Mouse (Mus musculus) cerebellum, postnatal 4 days (tissue): ENCODE measurements at regions not wholly inside any gene's neighbourhood (a gene's known extent, or its start where the extent isn't known, plus 50 kb on each side); places are given as distances from the start of the nearest gene placed in this dataset.

Source experiments
- DNase-seq, 2 experiments: peaks; one replicate each; pipeline ENCODE4 v3.0.0; 2022; ENCODE audit warnings: low spot score in 2 of 2, mixed read lengths in 1 of 2

- no peak for DNase-seq
Observed at GRCm38 (mm10) chr4:101342071-101342762, 76.9 kb upstream of the Ak4 start.

- no peak for DNase-seq
Observed at GRCm38 (mm10) chr4:101340741-101341140, 75.7 kb upstream of the Jak1 start.

GRCm38 (mm10) chr4:101338211-101338610 lies 73.1 kb upstream of the Jak1 start:
- DNase-seq: no peak

DNA sequence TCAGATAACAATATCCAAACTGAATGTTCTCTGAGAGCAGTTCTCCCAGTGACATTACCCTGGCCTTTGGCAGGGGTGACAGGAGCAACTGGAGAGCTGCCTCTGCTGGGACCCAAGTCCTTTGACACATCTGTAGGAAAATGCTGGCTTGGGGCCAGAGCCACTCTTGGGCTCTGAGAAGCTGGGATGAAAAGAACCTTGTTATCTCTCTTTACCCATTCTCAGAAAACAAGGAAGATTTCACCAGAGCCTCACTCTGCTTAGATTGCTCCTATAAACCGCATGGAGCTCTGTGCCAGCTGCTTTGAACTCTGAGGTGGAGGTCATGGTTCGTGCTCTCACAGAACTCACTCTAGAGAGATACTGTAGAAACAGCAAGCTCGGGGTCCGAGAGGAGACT lies 71.7 kb upstream of the Jak1 start:
- DNase-seq: no peak

DNA sequence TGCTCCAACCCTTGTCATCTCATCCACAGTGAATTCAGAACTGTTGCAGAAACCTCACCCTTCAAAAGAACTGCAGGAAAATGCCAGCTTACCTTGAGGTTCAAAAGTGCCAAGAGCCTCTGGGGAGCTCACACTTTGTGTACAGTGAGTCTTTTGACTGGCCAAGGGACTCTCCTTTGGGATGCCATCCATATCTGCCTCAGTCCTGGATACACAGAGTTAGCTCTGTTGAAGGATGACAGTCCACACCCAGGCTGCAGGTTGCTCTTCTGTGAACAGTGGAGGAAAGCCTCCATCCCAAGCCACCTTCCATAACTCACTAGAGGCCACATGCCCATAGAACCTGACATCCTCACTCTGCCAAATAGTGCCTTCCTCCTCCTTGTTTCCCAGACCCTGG lies 71.3 kb upstream of the Jak1 start:
- DNase-seq: no peak

- DNase-seq: no peak
Observed at GRCm38 (mm10) chr4:101333868-101334267, 68.8 kb upstream of the Jak1 start.

GRCm38 (mm10) chr4:101333036-101333435 lies 68.0 kb upstream of the Jak1 start:
- DNase-seq: no peak

DNA sequence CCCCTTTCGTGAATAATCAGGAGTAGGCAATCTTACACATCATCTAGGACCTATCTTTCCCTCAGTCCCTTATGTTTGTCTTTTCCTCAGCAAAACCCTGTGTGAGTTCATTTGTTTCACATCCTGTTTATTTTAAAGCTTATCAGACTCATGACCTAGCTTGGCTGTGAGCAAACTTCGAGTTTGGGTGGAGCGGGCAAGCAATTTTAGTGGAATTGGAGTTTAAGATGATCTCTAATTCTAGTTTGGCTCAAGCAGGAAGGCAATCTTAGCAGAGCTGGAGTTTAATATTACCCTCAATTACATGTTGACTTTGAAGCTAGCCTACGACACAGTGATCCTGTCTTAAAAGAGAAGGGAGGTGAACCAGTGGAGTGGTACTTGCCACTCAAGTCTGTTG lies 66.1 kb upstream of the Jak1 start:
- DNase-seq: no peak

DNA sequence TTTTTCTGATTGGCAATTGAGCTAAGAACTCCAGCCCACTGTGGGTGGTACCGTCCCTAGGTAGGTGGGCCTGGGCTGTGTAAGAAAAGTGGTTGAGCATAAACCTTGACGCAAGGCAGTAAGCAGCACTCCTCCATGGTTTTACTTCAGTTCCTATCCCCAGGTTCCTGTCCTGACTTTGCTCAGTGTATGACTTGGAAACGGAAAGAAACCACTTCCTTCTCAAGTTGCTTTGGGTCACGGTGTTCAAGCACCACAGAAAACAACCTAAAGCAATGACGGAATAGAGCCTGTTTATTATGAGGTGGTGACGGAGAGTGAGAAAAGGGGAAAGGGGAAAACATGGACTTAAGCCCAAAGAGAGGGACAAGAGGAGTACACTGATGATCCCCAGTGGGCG lies 64.0 kb upstream of the Jak1 start:
- DNase-seq: no peak

GRCm38 (mm10) chr4:101326067-101326466 lies 61.0 kb upstream of the Jak1 start:
- DNase-seq: no peak

DNA sequence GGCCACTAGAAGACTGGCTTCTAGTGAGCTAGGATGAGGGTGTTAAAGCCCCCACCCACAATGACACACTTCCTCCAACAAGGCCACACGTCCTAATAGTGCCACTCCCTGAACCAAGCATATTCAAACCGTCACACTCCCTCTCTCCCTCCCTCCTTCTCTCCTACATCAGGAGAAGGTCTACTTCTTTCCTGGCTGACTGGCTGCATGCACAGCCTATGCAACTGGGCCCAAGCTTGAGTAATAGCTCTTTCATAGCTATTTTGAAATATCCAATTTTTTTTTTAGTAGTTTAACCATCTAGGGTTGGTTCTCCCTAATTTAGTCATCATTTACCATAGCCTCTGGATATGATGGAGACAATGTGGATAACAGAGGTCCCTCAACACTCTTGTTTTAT lies 56.6 kb upstream of the Jak1 start:
- no peak for DNase-seq

DNA sequence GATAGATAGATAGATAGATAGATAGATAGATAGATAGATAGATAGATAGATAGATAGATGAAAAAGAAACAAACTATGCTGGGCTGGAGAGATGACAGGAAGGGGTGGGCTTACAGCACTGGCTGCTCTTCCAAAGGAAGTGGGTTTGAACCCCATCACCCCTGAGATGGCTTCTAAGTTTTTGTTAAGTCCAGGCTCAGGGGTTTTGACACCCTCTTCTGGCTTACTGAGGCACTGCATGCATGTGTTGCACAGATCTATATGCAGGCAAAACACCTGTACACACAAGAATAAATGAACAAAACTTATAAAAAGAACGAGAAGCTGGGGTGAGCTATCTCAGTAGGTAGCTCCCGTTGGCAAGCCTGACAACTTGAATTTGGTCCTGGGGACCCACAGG lies 55.5 kb upstream of the Jak1 start:
- DNase-seq: no peak

GRCm38 (mm10) chr4:101319681-101320220 lies 54.7 kb upstream of the Jak1 start:
- no peak for DNase-seq

DNA sequence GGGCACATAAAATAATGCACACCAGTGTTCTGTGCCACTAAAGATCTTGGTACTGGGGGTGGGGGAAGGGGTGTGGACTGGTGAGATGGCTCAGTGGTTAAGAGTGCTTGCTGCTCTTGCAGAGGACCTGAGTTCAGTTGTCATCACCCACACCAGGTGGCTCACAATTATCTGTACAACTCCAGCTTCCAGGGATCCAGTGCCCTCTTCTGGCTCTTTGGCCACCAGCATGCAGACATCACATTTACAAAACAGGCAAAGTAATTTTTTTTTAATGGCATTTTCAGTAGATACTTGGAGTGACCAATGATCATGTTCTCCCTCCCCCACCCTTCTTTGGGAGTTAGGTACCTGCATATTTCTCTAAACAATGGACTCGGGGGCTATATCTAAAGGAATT lies 53.8 kb upstream of the Jak1 start:
- no peak for DNase-seq

GRCm38 (mm10) chr4:101316061-101316460 lies 51.0 kb upstream of the Jak1 start:
- no peak for DNase-seq
